Mouse (Mus musculus): ENCODE results near the gene Tomm40l. TPM values are rescaled to one million over a fixed set of nuclear protein-coding genes. Genes with fewer than 3 reads are reported as not detected.

Gene Tomm40l
- polyA plus RNA-seq, 1 experiment from 2014 or later, result 44.8 TPM

DNA sequence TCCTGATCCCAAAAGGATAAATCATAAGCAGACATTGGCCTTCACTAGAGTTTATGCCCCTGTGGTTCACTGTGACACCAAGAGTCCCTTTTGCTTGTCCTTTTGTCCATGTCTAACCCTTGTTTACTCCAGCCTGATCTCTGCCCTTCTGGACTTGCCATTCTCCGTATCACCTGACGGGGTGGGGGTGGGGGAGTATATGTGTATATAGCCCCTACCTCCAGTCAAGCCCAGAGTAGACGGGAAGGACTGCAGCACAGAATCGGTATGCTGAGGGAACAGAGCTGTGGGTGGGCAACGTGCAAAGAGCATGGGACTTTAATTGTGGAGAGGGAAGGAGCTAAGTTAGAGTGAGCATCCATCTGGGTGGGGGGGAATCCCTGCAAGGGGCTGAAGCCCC is 2.5 kb upstream of the Tomm40l start, which contains the start of gene Apoa2:
Gene Apoa2 (plus strand): TSS at position 198 of the 400 bp plus-strand sequence.
- H3K9ac ChIP-seq, result no peak within 1 kb of the TSS
- H3K27ac ChIP-seq (replicated peaks), result no peak within 1 kb of the TSS
- no peak within 1 kb of the TSS for H3K4me2 ChIP-seq
- no peaks in the 10 kb centered on the region for H3K27me3 ChIP-seq (replicated peaks)
- peaks cover 9% of the 10 kb centered on the region for H3K36me3 ChIP-seq
- no peak for ATAC-seq (ENCODE audit: extremely low read depth, insufficient number of reproducible peaks, low FRiP score, low TSS enrichment)
- WGBS, result 67% methylated on average over 5 of the region's 5 CpGs
- H3K4me1 ChIP-seq, result peaks cover 23% of the 10 kb centered on the region
- no peak within 1 kb of the TSS for H3K4me3 ChIP-seq
- H3K9me3 ChIP-seq, result no peaks in the 10 kb centered on the region

DNA sequence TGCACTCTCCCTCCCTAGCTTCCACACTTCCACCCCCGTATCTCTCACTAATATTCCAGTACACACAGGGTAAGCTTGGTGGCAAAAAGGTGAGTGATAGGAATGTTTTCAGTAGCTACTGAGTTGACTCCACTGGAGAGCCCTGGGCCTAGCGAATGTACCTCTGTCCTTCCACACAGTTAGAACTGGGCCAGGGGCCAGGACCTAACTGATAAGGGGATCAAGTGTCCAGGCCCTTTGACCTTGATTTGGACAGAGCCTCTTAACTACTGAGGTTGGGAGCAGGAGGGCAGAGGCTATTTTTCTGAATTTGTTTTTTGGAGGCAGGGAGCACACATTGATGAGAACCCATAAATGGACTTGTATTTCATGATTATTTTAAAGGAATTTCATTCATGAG is 1.5 kb upstream of the Tomm40l start:
- no peak overlapping the region for H3K4me2 ChIP-seq
- H3K27me3 ChIP-seq (replicated peaks), result no peaks in the 10 kb centered on the region
- no peak overlapping the region for H3K27ac ChIP-seq (replicated peaks)
- no peak overlapping the region for H3K4me3 ChIP-seq
- no peak for ATAC-seq (ENCODE audit: extremely low read depth, insufficient number of reproducible peaks, low FRiP score, low TSS enrichment)
- H3K36me3 ChIP-seq, result peaks cover 19% of the 10 kb centered on the region
- no peak overlapping the region for H3K9ac ChIP-seq
- no peaks in the 10 kb centered on the region for H3K9me3 ChIP-seq
- WGBS, result 58% methylated on average over 2 of the region's 2 CpGs
- H3K4me1 ChIP-seq, result peaks cover 23% of the 10 kb centered on the region

DNA sequence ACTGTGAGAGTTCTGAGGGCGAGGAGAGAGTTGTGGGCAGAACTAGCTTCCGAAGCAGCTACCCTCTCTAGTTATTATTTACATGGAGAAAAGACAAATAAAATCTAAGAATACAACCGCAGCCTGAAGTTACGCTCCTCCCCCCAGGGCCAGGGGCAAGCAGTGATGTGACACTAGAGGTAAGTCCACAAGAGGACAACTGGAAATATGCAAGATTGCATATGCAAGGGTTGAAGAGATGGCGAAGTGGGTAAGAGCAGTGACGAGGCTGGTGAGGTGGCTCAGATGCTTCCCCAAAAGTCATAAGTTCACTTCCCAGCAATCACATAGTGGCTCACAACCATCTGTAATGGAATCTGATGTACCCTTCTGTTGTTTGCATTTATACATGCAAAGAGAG is 854 bp upstream of the Tomm40l start:
- Histone ChIP-seq H3K27ac (replicated peaks) (peak overlapping the region; percentile 92), H3K9me3 (no peaks in the 10 kb centered on the region), H3K9ac (peak overlapping the region; percentile 77), H3K4me3 (peak overlapping the region; percentile 76), H3K36me3 (peaks cover 25% of the 10 kb centered on the region), H3K4me2 (peak overlapping the region; percentile 94), H3K4me1 (peaks cover 23% of the 10 kb centered on the region), H3K27me3 (replicated peaks) (no peaks in the 10 kb centered on the region)
- no peak for ATAC-seq (ENCODE audit: extremely low read depth, insufficient number of reproducible peaks, low FRiP score, low TSS enrichment)
- 78% methylated on average over 6 of the region's 6 CpGs for WGBS

DNA sequence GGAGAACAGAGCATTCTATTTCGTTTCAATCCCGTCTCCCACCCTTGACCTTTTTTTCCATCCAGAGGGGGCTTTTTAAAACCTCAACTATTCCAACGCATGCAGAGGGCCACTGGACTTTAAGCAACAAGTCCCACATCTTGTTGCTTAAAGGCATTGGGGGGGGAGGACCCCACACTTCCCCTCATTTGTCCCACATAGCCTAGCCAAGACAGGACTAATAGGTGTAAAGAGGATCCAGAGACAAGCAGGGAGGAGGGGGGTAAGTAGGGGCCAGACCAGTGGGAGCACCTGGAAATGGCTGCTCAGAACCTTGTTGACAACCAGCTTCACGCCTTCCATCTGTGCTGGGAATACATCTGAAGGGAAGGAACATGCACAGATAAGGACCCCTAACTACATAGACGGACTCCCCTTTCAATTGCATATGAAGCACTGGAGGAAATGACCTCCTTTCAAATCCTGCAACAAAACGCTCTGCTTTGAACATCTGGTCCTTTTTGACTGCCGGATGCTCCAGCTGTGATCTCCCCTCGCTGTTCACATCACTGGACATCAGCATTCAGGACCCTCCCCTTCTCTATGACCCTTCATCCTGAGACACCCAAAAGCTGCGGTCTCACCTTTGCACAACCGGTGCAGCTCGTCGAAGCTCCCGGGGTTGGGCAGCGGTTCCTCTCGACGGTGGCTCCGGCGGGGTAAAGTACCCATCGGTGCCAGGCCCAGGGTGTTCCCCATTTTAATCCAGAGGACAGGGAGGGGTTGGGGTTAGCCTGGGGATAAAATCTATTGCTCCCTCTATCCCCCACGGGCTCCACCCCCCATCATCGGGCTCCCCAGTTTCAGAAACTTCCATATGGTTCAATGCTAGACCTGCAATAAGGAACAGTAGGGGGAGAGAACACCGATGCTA is 777 bp downstream of the Tomm40l start:
- no peaks in the 10 kb centered on the region for H3K9me3 ChIP-seq
- H3K27ac ChIP-seq (replicated peaks), result peak overlapping the region; percentile 69
- no peak for ATAC-seq (ENCODE audit: extremely low read depth, insufficient number of reproducible peaks, low FRiP score, low TSS enrichment)
- H3K4me3 ChIP-seq, result peak overlapping the region; percentile 76
- 5% methylated on average over 22 of the region's 22 CpGs for WGBS
- peak overlapping the region; percentile 94 for H3K4me2 ChIP-seq
- no peaks in the 10 kb centered on the region for H3K27me3 ChIP-seq (replicated peaks)
- H3K4me1 ChIP-seq, result peaks cover 23% of the 10 kb centered on the region
- peaks cover 34% of the 10 kb centered on the region for H3K36me3 ChIP-seq
- peak overlapping the region; percentile 89 for H3K9ac ChIP-seq

DNA sequence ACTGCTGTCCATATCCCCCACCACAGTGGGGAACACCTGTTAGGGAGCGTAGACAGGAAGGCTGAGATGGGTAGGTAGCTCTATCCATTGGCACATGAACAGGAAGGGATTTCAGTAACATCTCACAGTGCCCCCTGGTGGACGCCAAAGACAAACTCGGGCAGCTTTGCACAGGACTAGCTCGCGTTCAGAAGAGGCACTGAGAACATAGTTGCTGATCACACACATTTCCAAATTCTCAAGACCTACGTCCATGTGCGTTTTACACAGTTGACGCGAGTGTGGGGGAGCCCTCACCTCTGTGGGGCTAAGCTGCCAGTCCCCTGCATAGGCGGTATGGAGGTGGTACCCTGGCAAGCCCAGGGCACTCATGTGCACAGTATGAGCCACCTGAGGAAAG is 1.4 kb downstream of the Tomm40l start:
- Histone ChIP-seq H3K9me3 (no peaks in the 10 kb centered on the region), H3K36me3 (peaks cover 34% of the 10 kb centered on the region), H3K27ac (replicated peaks) (no peak overlapping the region), H3K27me3 (replicated peaks) (no peaks in the 10 kb centered on the region), H3K4me3 (peak overlapping the region; percentile 76), H3K9ac (peak overlapping the region; percentile 89), H3K4me1 (peaks cover 27% of the 10 kb centered on the region), H3K4me2 (peak overlapping the region; percentile 94)
- 8% methylated on average over 10 of the region's 10 CpGs for WGBS
- no peak for ATAC-seq (ENCODE audit: extremely low read depth, insufficient number of reproducible peaks, low FRiP score, low TSS enrichment)

DNA sequence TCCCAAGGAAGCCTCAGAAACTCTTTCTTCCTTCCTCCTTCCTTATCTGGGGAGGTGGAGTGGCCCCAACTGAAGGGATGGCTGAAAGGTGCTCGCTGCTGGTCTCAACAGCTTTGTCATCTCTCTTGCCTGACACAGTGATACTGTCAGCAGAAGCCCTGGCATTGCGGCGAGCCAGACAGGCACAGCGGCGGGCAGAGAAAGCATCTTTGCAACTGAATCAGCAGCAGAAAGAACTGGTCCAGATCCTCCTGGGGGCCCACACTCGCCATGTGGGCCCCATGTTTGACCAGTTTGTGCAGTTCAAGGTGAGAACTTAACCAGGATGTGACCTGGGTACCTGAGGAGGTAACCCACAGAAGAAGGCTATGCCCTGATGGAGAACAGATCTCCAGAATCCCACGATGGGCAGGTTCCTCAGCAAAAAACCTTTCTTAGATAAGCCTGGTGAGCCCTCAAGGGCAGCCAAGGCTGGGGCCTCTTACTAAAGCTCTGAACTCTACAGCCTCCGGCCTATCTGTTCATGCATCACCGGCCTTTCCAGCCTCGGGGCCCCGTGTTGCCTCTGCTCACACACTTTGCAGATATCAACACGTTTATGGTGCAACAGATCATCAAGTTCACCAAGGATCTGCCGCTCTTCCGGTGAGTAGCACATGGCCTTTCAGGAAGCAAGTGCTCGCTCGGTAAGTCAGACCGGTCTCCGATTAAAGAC is 5.9 kb downstream of the Tomm40l start:
- no peak for ATAC-seq (ENCODE audit: extremely low read depth, insufficient number of reproducible peaks, low FRiP score, low TSS enrichment)
- Histone ChIP-seq H3K4me3 (no peak overlapping the region), H3K27ac (replicated peaks) (no peak overlapping the region), H3K4me2 (no peak overlapping the region), H3K9ac (no peak overlapping the region), H3K4me1 (peaks cover 12% of the 10 kb centered on the region), H3K27me3 (replicated peaks) (0 out of 2 replicates have a peak, but pooled peaks cover 4% of the 10 kb centered on the region), H3K9me3 (no peaks in the 10 kb centered on the region), H3K36me3 (peaks cover 34% of the 10 kb centered on the region)
- 67% methylated on average over 18 of the region's 18 CpGs for WGBS

- no peaks in the 10 kb centered on the region for H3K9me3 ChIP-seq
- no peak within 1 kb of the TSS for H3K4me2 ChIP-seq
- H3K27me3 ChIP-seq (replicated peaks), result 0 out of 2 replicates have a peak, but pooled peaks cover 4% of the 10 kb centered on the region
- ATAC-seq (ENCODE audit: extremely low read depth, insufficient number of reproducible peaks, low FRiP score, low TSS enrichment), result no peak
- no peak within 1 kb of the TSS for H3K9ac ChIP-seq
- H3K36me3 ChIP-seq, result peaks cover 16% of the 10 kb centered on the region
- no peak within 1 kb of the TSS for H3K27ac ChIP-seq (replicated peaks)
- H3K4me1 ChIP-seq, result peaks cover 12% of the 10 kb centered on the region; the same call in 1 of the 2 replicates
- WGBS, result 61% methylated on average over 10 of the region's 10 CpGs
- no peak within 1 kb of the TSS for H3K4me3 ChIP-seq
These were observed 8.4 kb downstream of the Tomm40l start, which contains the start of gene Nr1i3 for GRCm38 (mm10) chr1:171213801-171214496. TSS of gene Nr1i3 (plus strand) at chr1:171213970.

DNA sequence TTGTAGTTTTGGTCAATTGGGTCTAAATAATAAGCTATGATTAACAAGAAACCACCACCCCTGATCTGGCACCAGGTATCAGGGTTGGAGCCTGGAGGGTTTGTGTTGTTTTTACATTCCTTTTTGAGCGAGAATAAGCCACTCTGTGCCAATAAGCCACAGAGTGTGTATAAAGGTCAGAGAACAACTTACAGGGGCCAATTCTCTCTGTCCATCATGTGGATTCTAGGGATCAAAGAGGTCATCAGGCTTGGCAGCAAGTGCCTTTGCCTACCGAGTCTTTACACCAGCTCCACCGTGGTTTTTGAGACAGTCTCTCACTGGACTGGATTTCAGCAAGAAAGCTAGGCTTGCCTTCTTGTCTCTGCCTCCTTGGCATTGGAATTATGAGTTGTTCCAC is 9.5 kb downstream of the Tomm40l start:
- Histone ChIP-seq H3K9me3 (no peaks in the 10 kb centered on the region), H3K27me3 (replicated peaks) (0 out of 2 replicates have a peak, but pooled peaks cover 4% of the 10 kb centered on the region), H3K9ac (no peak overlapping the region), H3K4me2 (no peak overlapping the region), H3K27ac (replicated peaks) (no peak overlapping the region), H3K4me1 (peaks cover 12% of the 10 kb centered on the region; the same call in 1 of the 2 replicates), H3K4me3 (no peak overlapping the region), H3K36me3 (peaks cover 5% of the 10 kb centered on the region; the same call in 1 of the 2 replicates)
- WGBS, result 50% methylated on average over 3 of the region's 3 CpGs
- no peak for ATAC-seq (ENCODE audit: extremely low read depth, insufficient number of reproducible peaks, low FRiP score, low TSS enrichment)

- WGBS, result 9% methylated on average over 4 of the region's 4 CpGs
- H3K4me2 ChIP-seq, result peak overlapping the region; percentile 7; the same call in 1 of the 2 replicates
- no peak overlapping the region for H3K4me3 ChIP-seq
- peaks cover 4% of the 10 kb centered on the region; the same call in 1 of the 2 replicates for H3K27me3 ChIP-seq (replicated peaks)
- H3K9me3 ChIP-seq, result no peaks in the 10 kb centered on the region
- H3K9ac ChIP-seq, result no peak overlapping the region
- H3K4me1 ChIP-seq, result peaks cover 8% of the 10 kb centered on the region; the same call in 1 of the 2 replicates
- no peak for ATAC-seq (ENCODE audit: extremely low read depth, insufficient number of reproducible peaks, low FRiP score, low TSS enrichment)
- H3K27ac ChIP-seq (replicated peaks), result no peak overlapping the region
- H3K36me3 ChIP-seq, result no peaks in the 10 kb centered on the region
These were observed 12.9 kb downstream of the Tomm40l start for GRCm38 (mm10) chr1:171209409-171209808.

DNA sequence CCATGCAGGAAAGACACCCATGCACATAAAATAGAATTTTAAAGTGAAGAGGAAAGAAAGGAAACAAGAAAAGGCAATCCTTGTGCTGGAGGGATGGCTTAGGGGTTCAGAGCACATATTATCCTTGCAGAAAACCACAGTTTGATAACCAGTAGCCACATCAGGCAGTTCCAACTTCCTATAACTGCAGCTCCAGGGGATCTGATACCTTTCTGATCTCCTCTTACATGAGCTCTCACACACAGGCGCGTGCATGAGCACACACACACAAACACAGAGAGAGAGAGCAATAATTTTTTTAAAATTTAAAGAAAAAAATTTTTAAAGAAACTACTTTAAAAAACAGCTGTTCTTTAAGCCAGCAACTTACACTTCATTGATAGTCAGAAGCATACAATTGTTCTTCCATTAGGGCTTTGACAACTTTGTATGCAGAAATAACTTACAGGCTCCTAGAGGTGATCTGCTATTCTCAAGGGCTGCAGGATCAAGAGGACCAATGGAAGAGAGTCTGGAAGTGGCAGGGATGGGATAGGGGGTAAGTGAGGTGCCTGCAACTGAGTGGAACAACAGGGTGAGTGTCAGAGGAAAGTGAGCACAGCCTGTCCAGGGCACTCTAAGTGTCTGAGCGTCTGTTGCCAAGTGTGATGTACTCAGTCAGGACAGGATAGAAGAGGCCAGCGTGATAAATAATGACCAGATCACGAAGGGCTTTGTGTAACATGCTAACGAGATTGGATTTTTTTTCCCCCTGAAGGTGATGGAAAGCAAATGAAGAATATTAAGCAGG is 16.4 kb downstream of the Tomm40l start:
- H3K4me1 ChIP-seq, result peaks cover 8% of the 10 kb centered on the region; the same call in 1 of the 2 replicates
- H3K9ac ChIP-seq, result no peak overlapping the region
- H3K27ac ChIP-seq (replicated peaks), result no peak overlapping the region
- H3K9me3 ChIP-seq, result no peaks in the 10 kb centered on the region
- H3K36me3 ChIP-seq, result no peaks in the 10 kb centered on the region
- no peaks in the 10 kb centered on the region; the same call in 1 of the 2 replicates for H3K27me3 ChIP-seq (replicated peaks)
- H3K4me3 ChIP-seq, result no peak overlapping the region
- H3K4me2 ChIP-seq, result no peak overlapping the region
- 59% methylated on average over 6 of the region's 6 CpGs for WGBS
- no peak for ATAC-seq (ENCODE audit: extremely low read depth, insufficient number of reproducible peaks, low FRiP score, low TSS enrichment)
